Mouse (Mus musculus): ENCODE results near the gene Ptprn2.

DNA sequence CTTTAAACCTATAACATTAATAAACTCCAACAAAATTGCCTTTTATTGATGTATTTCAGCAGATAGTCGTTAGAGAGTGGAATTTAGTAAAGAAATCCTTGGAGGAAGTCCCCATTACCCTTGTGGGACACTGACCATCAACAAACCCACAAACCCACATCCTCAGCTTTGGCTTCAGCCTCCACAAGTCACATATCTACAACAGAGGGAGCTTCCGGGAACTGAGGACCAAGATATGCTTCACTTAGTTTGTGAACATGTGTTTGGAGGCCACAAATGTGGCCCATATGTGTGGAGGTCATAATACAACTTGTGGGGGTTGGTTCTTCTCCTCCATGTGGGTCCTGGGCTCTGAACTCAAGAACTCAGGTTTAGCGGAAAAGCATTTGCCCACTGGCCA, 143.5 kb downstream of the Ptprn2 start:
- no peak for TF ChIP-seq POLR2A (IDR thresholded peaks at IDR 0.05; ENCODE audit: control insufficient read depth, low read depth, low read length)
- TF ChIP-seq CTCF (IDR thresholded peaks at IDR 0.05; ENCODE audit: control insufficient read depth, insufficient read depth, insufficient replicate concordance, low read depth, low read length) = no peak
